Mouse (Mus musculus) heart, adult 2 months (tissue): ENCODE measurements at regions not wholly inside any gene's neighbourhood (a gene's known extent, or its start where the extent isn't known, plus 50 kb on each side); places are given as distances from the start of the nearest gene placed in this dataset.

Source experiments
- DNase-seq, 2 experiments: peaks; one replicate each; pipeline ENCODE4 v3.0.0; 2021
- H3K27ac ChIP-seq: fragments of 200-600 bp; 2 replicates; pipeline ENCODE4 v1.8.1; 2022
- H3K27me3 ChIP-seq: fragments of 200-500 bp; 2 replicates; pipeline ENCODE4 v1.6.1; 2012; ENCODE audit warnings: mild to moderate bottlenecking, low read length, inconsistent platforms, mixed read lengths; ENCODE audit not compliant: control insufficient read depth, insufficient read depth
- H3K36me3 ChIP-seq: fragments of 200-500 bp; 2 replicates; pipeline ENCODE4 v1.6.1; 2012; ENCODE audit warnings: low read length, inconsistent platforms; ENCODE audit not compliant: control insufficient read depth, insufficient read depth
- H3K4me1 ChIP-seq: fragments of 200-500 bp; 2 replicates; pipeline ENCODE4 v1.6.1; 2011; ENCODE audit warnings: low read length; ENCODE audit not compliant: control insufficient read depth, insufficient read depth
- H3K4me3 ChIP-seq: fragments of 200-600 bp; 2 replicates; pipeline ENCODE4 v1.8.1; 2022
- H3K79me2 ChIP-seq: fragments of 200-500 bp; replicated peaks from 2 replicates; pipeline ENCODE4 v1.6.1; 2012; ENCODE audit warnings: mild to moderate bottlenecking, inconsistent platforms, low read length, moderate library complexity, mixed read lengths; ENCODE audit not compliant: control insufficient read depth, insufficient read depth
- H3K9ac ChIP-seq: fragments of 200-500 bp; 2 replicates; pipeline ENCODE4 v1.6.1; 2012; ENCODE audit warnings: low read depth, mild to moderate bottlenecking, control low read depth, inconsistent platforms, low read length, mixed read lengths
- CTCF ChIP-seq: fragments of 200-600 bp; IDR thresholded peaks from 2 replicates; pipeline ENCODE4 v1.8.1; 2022; ENCODE audit warnings: antibody characterized with exemption, mild to moderate bottlenecking, moderate library complexity
- EP300 ChIP-seq: fragments of 200-500 bp; IDR thresholded peaks from 2 replicates; pipeline ENCODE4 v1.6.1; 2011; ENCODE audit warnings: low read depth, low read length, control low read depth; ENCODE audit not compliant: insufficient read depth
- POLR2A ChIP-seq: fragments of 200-500 bp; IDR thresholded peaks from 2 replicates; pipeline ENCODE4 v1.6.1; 2011; ENCODE audit warnings: mild to moderate bottlenecking, low read depth, low read length, control low read depth; ENCODE audit not compliant: insufficient read depth
- WGBS: fragments of 180-500 bp; shearing (Covaris S2); methylation state at CpG from one replicate; pipeline ENCODE4 v1.1.7; 2018; 5-methylcytosine and 5-hydroxymethylcytosine counted together
- intact Hi-C: fragments of 180-260 bp; cut with DNase I; formaldehyde crosslinking; loops from one replicate; pipeline ENCODE4 v1.15.1; 2025

GRCm38 (mm10) chr9:61031699-61032447, 237.5 kb downstream of the Uaca start:
- peak overlapping the region; percentile 73 for H3K27ac ChIP-seq
- H3K4me1 ChIP-seq = peaks cover 4% of the 10 kb centered on the region
- TF ChIP-seq CTCF = no peak
- TF ChIP-seq EP300 = 0 out of 2 replicates have a peak, but pooled peaks have one; percentile 22
- WGBS = 34% methylated on average over 26 of the region's 26 CpGs
- H3K4me3 ChIP-seq = peak overlapping the region; percentile 1; the same call in 1 of the 2 replicates
- H3K36me3 ChIP-seq = no peaks in the 10 kb centered on the region
- H3K27me3 ChIP-seq = no peaks in the 10 kb centered on the region
- peak; percentile 73 to 83 for DNase-seq
- no peaks in the 10 kb centered on the region for H3K79me2 ChIP-seq
- no peak overlapping the region for H3K9ac ChIP-seq
- intact Hi-C loops = loop anchor here (1.0 to 5.0 kb wide), 2 partner anchors 183 to 315 kb away; no protein-coding TSS in a partner anchor

- Histone ChIP-seq H3K4me3 (no peak overlapping the region), H3K79me2 (no peaks in the 10 kb centered on the region), H3K36me3 (no peaks in the 10 kb centered on the region), H3K9ac (no peak overlapping the region), H3K27ac (peak overlapping the region; percentile 12), H3K4me1 (peaks cover 4% of the 10 kb centered on the region), H3K27me3 (no peaks in the 10 kb centered on the region)
- 80% methylated on average over 23 of the region's 23 CpGs for WGBS
- intact Hi-C loops = loop anchor here (1.0 to 5.0 kb wide), 2 partner anchors 183 to 315 kb away; no protein-coding TSS in a partner anchor
- no peak for TF ChIP-seq POLR2A
- DNase-seq = no peak
Observed at GRCm38 (mm10) chr9:61032448-61033433, 238.4 kb downstream of the Uaca start.

- DNase-seq = no peak
- Histone ChIP-seq H3K4me1 (peaks cover 4% of the 10 kb centered on the region), H3K27ac (no peak overlapping the region), H3K27me3 (no peaks in the 10 kb centered on the region), H3K36me3 (no peaks in the 10 kb centered on the region), H3K9ac (no peak overlapping the region), H3K79me2 (no peaks in the 10 kb centered on the region), H3K4me3 (no peak overlapping the region)
- TF ChIP-seq EP300 (no peak), CTCF (no peak), POLR2A (no peak)
- 78% methylated on average over 9 of the region's 9 CpGs for WGBS
- intact Hi-C loops = loop anchor here (5.0 kb wide), 1 partner anchor 314 kb away; no protein-coding TSS in a partner anchor
Observed at GRCm38 (mm10) chr9:61033593-61033992, 239.3 kb downstream of the Uaca start.

- H3K4me3 ChIP-seq = no peak overlapping the region
- intact Hi-C loops = no loop called here
- H3K9ac ChIP-seq = no peak overlapping the region
- no peak for DNase-seq
- peaks cover 1% of the 10 kb centered on the region for H3K4me1 ChIP-seq
- H3K36me3 ChIP-seq = no peaks in the 10 kb centered on the region
- no peak overlapping the region for H3K27ac ChIP-seq
- no peaks in the 10 kb centered on the region for H3K79me2 ChIP-seq
- no peaks in the 10 kb centered on the region for H3K27me3 ChIP-seq
- TF ChIP-seq POLR2A = no peak
- TF ChIP-seq CTCF = no peak
- TF ChIP-seq EP300 = no peak
- 68% methylated on average over 2 of the region's 2 CpGs for WGBS
Observed at GRCm38 (mm10) chr9:61042063-61042462, 247.7 kb downstream of the Uaca start.

GRCm38 (mm10) chr9:61044983-61045382, 250.6 kb downstream of the Uaca start:
- H3K9ac ChIP-seq = no peak overlapping the region
- H3K79me2 ChIP-seq = no peaks in the 10 kb centered on the region
- H3K36me3 ChIP-seq = no peaks in the 10 kb centered on the region
- no peaks in the 10 kb centered on the region for H3K27me3 ChIP-seq
- peaks cover 3% of the 10 kb centered on the region for H3K4me1 ChIP-seq
- H3K27ac ChIP-seq = no peak overlapping the region
- H3K4me3 ChIP-seq = no peak overlapping the region
- WGBS = 91% methylated on average over 14 of the region's 14 CpGs
- DNase-seq = no peak
- TF ChIP-seq CTCF = no peak
- TF ChIP-seq POLR2A = no peak
- TF ChIP-seq EP300 = no peak
- intact Hi-C loops = loop anchor here (5.0 kb wide), 3 partner anchors 232 to 852 kb away; partner anchors contain the start of gene Tle3
